Comparison of ENCODE assay signal across 8 mouse cellular contexts in the genomic region with DNA sequence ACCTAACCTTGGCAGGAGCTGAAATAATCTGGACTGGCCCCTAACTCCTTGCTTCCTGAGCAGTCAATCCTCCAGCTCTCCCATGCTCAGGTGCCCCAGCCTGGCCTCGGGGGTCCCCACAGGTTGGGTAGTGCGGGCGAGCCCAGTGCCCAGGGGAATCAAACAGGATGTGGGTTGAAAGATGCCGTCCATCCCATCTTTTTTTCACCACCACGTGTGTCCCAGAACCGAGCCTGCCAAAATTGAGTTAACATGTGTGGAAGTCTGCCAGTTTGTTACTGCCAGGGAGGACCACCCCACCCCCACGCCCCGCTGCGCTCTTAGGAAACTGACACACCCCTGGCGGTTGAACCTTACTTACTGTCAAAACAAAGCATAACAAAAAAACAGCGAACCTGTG. TPM values are rescaled to one million over a fixed set of nuclear protein-coding genes. Genes with fewer than 3 reads are reported as not detected.
DNase-seq lines count a peak whose midpoint lies in the region; ATAC-seq and TF ChIP-seq lines count a peak whose summit lies in the region.

No protein-coding gene starts in this region.

- peak; percentile 31 for TF ChIP-seq CTCF in intestine, postnatal 0 days (IDR thresholded peaks at IDR 0.05; ENCODE audit: low read depth)

- H3K27ac ChIP-seq in forebrain, embryonic 10.5 days, result no peak overlapping the region
- H3K27ac ChIP-seq in intestine, postnatal 0 days (ENCODE audit: low read depth, low read length), result no peak overlapping the region
- H3K27ac ChIP-seq in lung, embryonic 16.5 days (ENCODE audit: low read length), result no peak overlapping the region

- peak overlapping the region; percentile 70 for H3K4me3 ChIP-seq in forebrain, embryonic 10.5 days
- peak overlapping the region; percentile 69 for H3K4me3 ChIP-seq in intestine, postnatal 0 days (ENCODE audit: low read depth, low read length)
- peak overlapping the region; percentile 61 for H3K4me3 ChIP-seq in lung, embryonic 16.5 days (ENCODE audit: low read length)

- no peaks in the 10 kb centered on the region for H3K36me3 ChIP-seq in forebrain, embryonic 10.5 days (replicated peaks)
- H3K36me3 ChIP-seq in intestine, postnatal 0 days (ENCODE audit: control insufficient read depth, insufficient read depth), result no peaks in the 10 kb centered on the region
- H3K36me3 ChIP-seq in lung, embryonic 16.5 days (ENCODE audit: control insufficient read depth, insufficient read depth, low read length), result no peaks in the 10 kb centered on the region

- H3K9me3 ChIP-seq in forebrain, embryonic 10.5 days, result no peaks in the 10 kb centered on the region
- no peaks in the 10 kb centered on the region for H3K9me3 ChIP-seq in intestine, postnatal 0 days (ENCODE audit: control insufficient read depth)
- H3K9me3 ChIP-seq in lung, embryonic 16.5 days (ENCODE audit: control insufficient read depth, low read length), result no peaks in the 10 kb centered on the region

- H3K4me1 ChIP-seq in forebrain, embryonic 10.5 days, result peaks cover 19% of the 10 kb centered on the region
- H3K4me1 ChIP-seq in intestine, postnatal 0 days (replicated peaks; ENCODE audit: control insufficient read depth, insufficient read depth, low read length), result no peaks in the 10 kb centered on the region
- peaks cover 10% of the 10 kb centered on the region for H3K4me1 ChIP-seq in lung, embryonic 16.5 days (replicated peaks; ENCODE audit: control insufficient read depth, insufficient read depth, low read length)

- no peak for ATAC-seq in intestine, postnatal 0 days
- peak; percentile 30; the same call in 1 of the 2 replicates for ATAC-seq in lung, embryonic 16.5 days (ENCODE audit: low read depth)

- WGBS in forebrain, embryonic 10.5 days, result 12% methylated on average over 11 of the region's 11 CpGs
- 8% methylated on average over 11 of the region's 11 CpGs for WGBS in intestine, postnatal 0 days
- WGBS in lung, embryonic 16.5 days, result 5% methylated on average over 11 of the region's 11 CpGs

- H3K4me2 ChIP-seq in intestine, postnatal 0 days (replicated peaks; ENCODE audit: low read depth), result peak overlapping the region; percentile 86
- H3K4me2 ChIP-seq in lung, embryonic 16.5 days (ENCODE audit: low read depth, low read length), result peak overlapping the region; percentile 73

- DNase-seq in 416B (ENCODE audit: low read depth), result peak; percentile 78
- peak; percentile 52 for DNase-seq in ES-CJ7 (ENCODE audit: low read depth, low spot score)
- DNase-seq in forebrain, embryonic 10.5 days (ENCODE audit: extremely low spot score, low spot score), result no peak
- DNase-seq in spleen, postnatal 10 days (ENCODE audit: low spot score in 2 of 2), result peak; percentile 53 to 72
- DNase-seq in right cerebral cortex, postnatal 14 days, result no peak
- no peak for DNase-seq in frontal cortex, postnatal 25 days (ENCODE audit: low spot score in 2 of 2)

- peaks cover 54% of the 10 kb centered on the region for H3K27me3 ChIP-seq in forebrain, embryonic 10.5 days (ENCODE audit: poor library complexity, severe bottlenecking)
- H3K27me3 ChIP-seq in intestine, postnatal 0 days (replicated peaks; ENCODE audit: control insufficient read depth, insufficient read depth, low read length), result peaks cover 13% of the 10 kb centered on the region; the same call in 1 of the 2 replicates
- peaks cover 18% of the 10 kb centered on the region; the same call in 1 of the 2 replicates for H3K27me3 ChIP-seq in lung, embryonic 16.5 days (ENCODE audit: control insufficient read depth, insufficient read depth, low read depth, low read length)

- peak overlapping the region; percentile 67 for H3K9ac ChIP-seq in intestine, postnatal 0 days (ENCODE audit: low read depth, low read length)
- H3K9ac ChIP-seq in lung, embryonic 16.5 days (ENCODE audit: low read length), result no peak overlapping the region; the same call in 1 of the 2 replicates

RNA-seq across cellular contexts. Expression of a gene that starts 0.8 kb away (rescaled TPM):
- 4.1 and 4.4 TPM in 2 replicates for polyA plus RNA-seq in forebrain, embryonic 10.5 days (2016; fragmentation: Nextera tagmentation; extraction: Ambion mirVana)
- 4.1 and 4.8 TPM in 2 replicates for polyA plus RNA-seq in intestine, postnatal 0 days (2015; fragmentation: Nextera tagmentation; extraction: Ambion mirVana)
- polyA plus RNA-seq in lung, embryonic 16.5 days (2015; fragmentation: Nextera tagmentation; extraction: Ambion mirVana), result 8.6 and 8.9 TPM in 2 replicates

RNA-seq across cellular contexts. Expression of a gene that starts 29.7 kb away (rescaled TPM):
- polyA plus RNA-seq in forebrain, embryonic 10.5 days (2016; fragmentation: Nextera tagmentation; extraction: Ambion mirVana), result 0.27 and 0.47 TPM in 2 replicates
- polyA plus RNA-seq in intestine, postnatal 0 days (2015; fragmentation: Nextera tagmentation; extraction: Ambion mirVana), result 0.03 and 0.05 TPM in 2 replicates
- 0.10 and 0.14 TPM in 2 replicates for polyA plus RNA-seq in lung, embryonic 16.5 days (2015; fragmentation: Nextera tagmentation; extraction: Ambion mirVana)

Comparison
In these comparisons a context has a peak if more than half of its experiments do, and no peak if none do; other contexts are left out.
1. DNase-seq: peak in 416B (single experiment), ES-CJ7 (single experiment) and spleen, postnatal 10 days (2 of 2); none in forebrain, embryonic 10.5 days (single experiment), right cerebral cortex, postnatal 14 days (single experiment) and frontal cortex, postnatal 25 days (0 of 2).
2. Peak in every context shown above with its lines, with median percentiles within 50 percentile points of each other: H3K4me3 ChIP-seq.